Mouse (Mus musculus): Measurements from ENCODE around the gene Slc22a23.
"Not testable (repeated sequence)": the region's sequence is repeated elsewhere in the genome, so short reads cannot be mapped to it uniquely, and the experiment has no call there.

The Slc22a23 gene

DNA sequence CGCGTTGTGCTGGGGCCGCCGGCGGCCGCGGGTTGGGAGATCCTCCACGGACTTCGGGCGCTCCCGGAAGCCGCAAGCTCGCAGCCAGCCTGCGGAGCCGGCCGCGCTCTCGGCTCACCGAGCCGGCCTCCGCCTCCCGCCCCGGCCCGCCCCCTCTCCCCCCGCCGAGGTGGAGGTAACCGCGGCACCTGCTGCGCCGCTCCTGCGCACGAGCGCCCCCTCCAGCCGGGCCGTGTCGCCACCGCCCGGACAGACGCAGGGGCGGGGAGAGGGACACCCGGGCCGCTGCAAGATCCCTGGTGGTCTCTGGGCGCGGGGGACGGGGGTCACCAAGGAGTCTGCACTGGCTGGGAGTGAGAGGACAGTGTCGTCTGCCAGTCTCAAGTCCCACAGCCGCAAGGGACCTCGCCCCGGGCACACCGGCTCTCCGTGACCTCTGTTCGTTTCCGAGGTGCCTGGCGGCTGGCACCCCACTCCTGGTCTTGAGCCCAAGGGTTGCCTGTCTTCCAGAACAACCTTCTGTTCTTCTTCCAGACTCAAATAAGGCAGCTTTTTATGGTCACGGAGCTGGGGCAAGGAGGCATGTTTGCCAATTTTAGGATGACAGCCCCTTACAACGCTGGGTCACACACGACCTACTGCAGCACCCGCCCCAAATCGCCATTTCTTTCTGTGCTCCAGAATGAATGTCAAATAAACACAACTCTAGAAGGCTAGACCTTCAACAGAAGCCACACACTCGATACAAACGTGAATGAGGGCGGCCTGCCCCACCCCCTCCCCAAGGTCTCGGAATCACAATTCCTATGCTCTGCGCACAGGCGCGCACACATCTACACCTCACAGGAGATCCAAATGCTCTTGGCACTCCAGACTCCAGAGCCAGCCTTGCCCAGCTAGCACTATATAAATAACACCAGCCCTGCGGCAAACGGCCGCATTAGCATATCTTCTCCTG lies at the start of gene Slc22a23:
Gene Slc22a23 (minus strand): TSS at position 55 of the 958 bp plus-strand sequence.
- no peak for DNase-seq (ENCODE audit: low read depth, low spot score)

DNA sequence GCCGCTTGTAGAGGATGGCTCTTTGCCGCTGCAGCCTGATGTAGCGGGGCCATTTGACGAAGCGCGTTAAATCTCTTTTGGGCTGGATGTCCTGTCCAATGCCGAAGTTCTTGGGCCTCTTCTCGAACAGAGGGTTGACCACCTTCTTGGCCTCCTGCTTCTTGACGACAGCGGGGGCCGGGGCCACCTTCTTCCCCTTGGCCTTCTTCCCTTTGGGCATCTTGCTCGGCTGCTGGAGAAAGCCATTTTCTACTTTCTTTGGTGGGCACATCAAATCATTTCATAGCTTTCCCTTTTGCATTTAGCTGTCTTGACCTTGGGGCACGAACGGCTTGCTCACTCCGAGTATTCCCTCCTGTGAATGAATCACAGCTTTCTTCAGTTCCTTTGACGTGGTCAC lies 49.3 kb upstream of the Slc22a23 start:
- not testable (repeated sequence) for DNase-seq (ENCODE audit: low read depth, low spot score)

DNA sequence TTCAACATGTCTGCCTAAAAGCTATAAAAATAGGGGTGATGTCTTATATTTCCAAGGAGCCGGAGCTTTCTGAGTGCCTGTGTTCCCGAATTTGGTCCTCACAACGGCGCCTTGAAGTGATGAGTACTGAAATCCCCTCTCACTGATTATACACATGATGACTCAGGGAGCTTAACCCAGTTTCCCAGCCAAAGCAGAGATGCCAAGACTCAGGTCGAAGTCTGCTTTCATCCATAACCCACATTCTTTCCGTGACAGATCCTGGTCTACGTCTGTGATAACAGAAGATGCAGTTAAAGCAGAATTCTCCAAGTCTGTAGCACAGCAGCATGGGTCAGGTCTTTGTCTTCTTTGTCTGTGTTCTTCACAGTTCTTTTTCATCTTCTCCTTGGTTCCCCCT lies 47.4 kb upstream of the Slc22a23 start:
- no peak for DNase-seq (ENCODE audit: low read depth, low spot score)

GRCm38 (mm10) chr13:34388219-34388618 lies 43.2 kb upstream of the Slc22a23 start:
- DNase-seq (ENCODE audit: low read depth, low spot score), result no peak

GRCm38 (mm10) chr13:34383416-34383815 lies 38.4 kb upstream of the Slc22a23 start:
- no peak for DNase-seq (ENCODE audit: low read depth, low spot score)

GRCm38 (mm10) chr13:34378926-34379325 lies 33.9 kb upstream of the Slc22a23 start:
- no peak for DNase-seq (ENCODE audit: low read depth, low spot score)

- DNase-seq (ENCODE audit: low read depth, low spot score), result no peak
Measured at GRCm38 (mm10) chr13:34375145-34375544, 30.2 kb upstream of the Slc22a23 start.

DNA sequence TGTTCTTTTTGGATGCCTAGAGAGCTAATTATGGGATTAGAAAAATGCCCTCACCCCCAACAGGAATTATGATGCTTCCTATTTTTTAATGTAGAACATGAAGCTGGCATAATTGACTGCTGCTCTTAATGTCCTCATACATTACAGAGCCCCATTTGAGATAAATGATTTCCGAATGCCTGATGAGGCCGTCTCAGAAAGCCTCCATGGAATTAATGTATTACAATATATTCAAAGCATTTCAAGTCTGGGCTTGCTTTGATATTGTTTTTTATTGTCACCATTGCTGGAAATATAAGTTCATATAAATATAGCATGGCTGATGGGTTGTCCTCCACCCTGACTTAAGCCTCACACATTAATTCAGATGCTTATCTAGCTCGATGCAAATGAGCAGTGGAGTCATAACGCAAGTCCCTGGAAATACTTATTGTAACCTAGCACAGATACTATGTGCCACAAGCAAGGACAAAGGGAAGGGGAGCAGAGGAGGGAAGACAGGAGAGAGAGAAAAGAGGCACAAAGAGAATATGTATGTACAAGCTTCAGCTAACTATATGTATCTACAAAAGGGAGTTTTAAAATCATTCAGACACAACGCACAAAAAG lies 28.0 kb upstream of the Slc22a23 start:
- no peak for DNase-seq (ENCODE audit: low read depth, low spot score)

DNA sequence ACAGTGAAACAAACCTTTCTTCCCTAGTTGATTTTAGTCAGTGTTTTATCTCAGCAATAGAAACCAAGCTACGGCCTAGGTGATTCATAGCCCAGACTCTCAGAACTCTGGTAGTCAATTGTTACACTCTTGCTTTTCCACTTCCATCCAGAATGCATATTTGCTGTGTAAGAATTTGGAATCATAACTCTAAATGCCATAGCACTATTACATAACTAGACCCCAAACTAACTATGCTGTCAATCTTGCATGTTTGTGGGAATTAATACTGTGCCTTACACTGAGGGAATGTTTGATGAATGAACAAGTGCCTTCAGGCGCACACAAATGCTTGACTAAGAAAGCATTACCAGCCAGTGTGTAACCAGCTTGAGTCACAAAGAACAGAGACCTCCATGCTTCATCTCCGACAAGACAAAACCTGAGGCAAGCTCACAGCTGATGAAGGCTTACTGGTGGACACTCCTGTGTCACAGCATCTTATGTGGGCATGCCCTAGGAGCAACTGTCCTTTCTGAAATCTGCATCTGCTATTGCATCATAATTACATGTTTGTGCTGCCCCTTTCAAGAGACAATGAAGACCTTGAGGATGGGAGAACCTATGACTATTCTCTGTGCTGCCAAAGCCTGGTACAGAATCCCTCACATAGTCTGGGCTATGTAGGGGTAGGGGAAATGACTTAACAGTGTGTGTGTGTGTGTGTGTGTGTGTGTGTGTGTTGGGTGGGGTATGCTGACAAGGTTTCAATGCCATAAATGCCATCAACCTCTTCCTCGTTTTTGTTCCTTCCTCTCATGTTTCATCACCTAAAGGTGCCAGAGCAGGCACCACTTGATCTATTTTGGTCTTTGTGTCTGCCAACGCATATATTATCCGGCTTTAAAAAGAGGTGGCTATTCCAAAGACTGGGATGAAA lies 27.2 kb upstream of the Slc22a23 start:
- no peak for DNase-seq (ENCODE audit: low read depth, low spot score)

DNA sequence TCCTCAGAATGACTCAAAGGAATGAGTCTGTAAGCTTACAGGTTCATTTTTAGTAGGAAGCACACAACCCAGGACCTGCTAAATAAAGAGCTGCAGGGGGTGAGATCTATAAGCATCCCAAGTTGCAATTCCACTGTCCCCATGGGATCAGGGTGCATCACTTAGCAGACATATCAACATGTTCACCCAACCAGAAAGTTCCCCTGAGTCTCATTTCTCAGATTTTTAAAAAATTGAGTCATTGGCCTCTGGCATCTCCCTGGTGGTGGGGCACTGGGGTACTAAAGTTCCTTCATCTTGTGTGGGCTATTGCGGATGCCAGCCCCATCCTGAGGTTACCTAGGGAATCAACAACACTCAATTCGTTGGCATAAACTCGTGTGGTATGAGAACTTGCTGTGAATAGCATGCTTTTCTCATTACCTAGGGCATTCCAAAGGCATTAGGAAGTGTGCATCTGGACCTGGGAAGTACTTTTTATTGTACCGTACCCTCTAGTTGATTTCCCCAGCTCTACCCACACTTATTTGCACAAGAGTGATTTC lies 25.4 kb upstream of the Slc22a23 start:
- DNase-seq (ENCODE audit: low read depth, low spot score), result no peak

GRCm38 (mm10) chr13:34365226-34365625 lies 20.2 kb upstream of the Slc22a23 start:
- DNase-seq (ENCODE audit: low read depth, low spot score), result no peak

DNA sequence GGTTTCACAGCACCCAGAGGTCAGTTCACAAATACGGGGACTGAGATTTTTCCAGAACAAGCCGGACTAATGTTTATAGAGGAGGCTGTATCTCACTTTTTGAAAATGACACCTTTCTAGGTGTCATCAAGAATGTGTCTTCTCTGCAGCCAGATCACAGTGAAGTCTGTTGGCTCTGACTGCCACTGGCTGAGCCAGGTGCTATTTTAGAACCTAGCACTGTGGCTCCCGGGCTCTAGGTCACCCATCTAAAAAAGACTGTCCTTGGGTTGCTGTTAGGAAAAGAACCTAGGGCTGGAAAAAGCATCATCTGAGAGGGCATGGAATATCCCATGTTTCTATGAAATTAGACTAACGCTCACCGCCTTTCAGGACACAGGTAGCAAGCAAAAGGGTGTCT lies 10.7 kb upstream of the Slc22a23 start:
- DNase-seq (ENCODE audit: low read depth, low spot score), result no peak

GRCm38 (mm10) chr13:34354830-34355624 lies 10.0 kb upstream of the Slc22a23 start:
- DNase-seq (ENCODE audit: low read depth, low spot score), result no peak

DNA sequence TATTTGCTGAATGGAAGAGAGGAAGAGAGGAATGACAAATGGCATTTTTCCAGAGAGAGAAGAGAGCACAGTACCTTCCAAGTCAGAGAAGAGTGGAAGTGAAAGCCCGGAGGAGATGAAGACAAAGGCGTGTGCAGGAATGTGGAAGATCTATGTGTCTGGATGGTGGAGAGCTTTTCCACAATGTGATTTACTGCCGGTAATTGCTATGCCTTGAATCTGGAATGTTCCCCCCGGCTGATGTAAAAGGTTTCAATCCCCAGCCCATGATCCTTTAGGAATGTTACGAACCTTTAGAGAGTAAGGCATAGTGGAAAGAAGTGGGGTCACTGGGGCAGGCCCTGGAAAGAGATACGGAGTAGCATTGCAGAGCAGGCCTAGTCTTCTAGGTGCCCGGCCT lies 8.3 kb upstream of the Slc22a23 start:
- no peak for DNase-seq (ENCODE audit: low read depth, low spot score)

DNA sequence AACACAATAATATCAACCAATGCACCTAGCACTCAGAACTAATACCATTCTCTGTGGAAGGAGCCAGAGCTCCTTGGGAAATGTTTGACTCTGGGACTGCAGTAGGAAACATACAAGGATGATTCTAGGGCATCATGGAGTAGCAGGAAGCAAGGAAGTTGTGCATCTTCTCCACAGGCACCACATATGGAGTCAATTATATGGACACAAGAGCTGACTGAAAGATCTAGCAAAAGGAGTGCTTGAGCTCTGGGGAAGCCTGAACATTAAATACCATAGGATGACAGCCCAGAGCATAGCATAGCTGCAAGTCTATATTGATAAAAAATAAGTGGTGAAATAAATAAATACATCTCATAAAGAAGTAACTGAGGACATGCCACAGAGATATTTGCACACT lies 6.5 kb upstream of the Slc22a23 start:
- DNase-seq (ENCODE audit: low read depth, low spot score), result no peak

GRCm38 (mm10) chr13:34347960-34348889 lies 3.2 kb upstream of the Slc22a23 start:
- DNase-seq (ENCODE audit: low read depth, low spot score), result no peak

DNA sequence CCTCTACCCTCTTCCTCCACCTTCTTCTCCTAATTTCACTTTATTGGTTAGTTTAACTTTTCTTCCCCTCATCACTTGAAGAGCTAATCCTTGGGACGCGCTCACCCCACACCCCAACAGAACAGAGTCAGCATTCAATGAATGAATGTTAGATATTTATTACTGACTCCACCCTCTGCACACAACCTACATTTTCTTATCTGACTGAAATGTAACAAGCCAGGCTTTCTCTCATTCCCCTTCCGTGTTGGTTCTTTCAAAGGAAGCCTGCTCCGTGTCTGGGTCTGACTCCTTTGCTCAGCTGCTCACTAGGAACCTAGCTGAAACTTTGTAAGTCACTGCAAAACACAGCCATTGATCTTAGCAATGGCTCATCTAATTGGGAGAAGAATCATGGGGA lies 1.8 kb upstream of the Slc22a23 start:
- no peak for DNase-seq (ENCODE audit: low read depth, low spot score)

GRCm38 (mm10) chr13:34346238-34346637 lies 1.3 kb upstream of the Slc22a23 start:
- DNase-seq (ENCODE audit: low read depth, low spot score), result no peak

GRCm38 (mm10) chr13:34344376-34345127 lies 430 bp downstream of the Slc22a23 start:
- no peak for DNase-seq (ENCODE audit: low read depth, low spot score)
